Mouse (Mus musculus) inflammation-experienced regulatory T-cells, adult 6 months (primary cell): ENCODE measurements around the gene Dhx16. TPM values are rescaled to one million over a fixed set of nuclear protein-coding genes. Genes with fewer than 3 reads are reported as not detected.
"Not testable (repeated sequence)": the region's sequence is repeated elsewhere in the genome, so short reads cannot be mapped to it uniquely, and the experiment has no call there.

Source experiments
- ATAC-seq: one replicate; pipeline ENCODE4 v1.8.0; 2017
- polyA plus RNA-seq, 3 experiments: library from polyadenylated mRNA; unstranded; fragments of 100-300 nt; shearing (Covaris generic); gene quantifications; one replicate each; pipeline ENCODE4 v1.2.1; 2017

Gene Dhx16
- polyA plus RNA-seq, 3 experiments from 2014 or later: 17.4 to 36.1 (median 19.5) TPM

GRCm38 (mm10) chr17:35921710-35922109 lies 42.1 kb downstream of the Dhx16 start:
- no peak for ATAC-seq

- no peak for ATAC-seq
These were observed 42.9 kb downstream of the Dhx16 start for GRCm38 (mm10) chr17:35922566-35922965.

GRCm38 (mm10) chr17:35923281-35923680 lies 43.7 kb downstream of the Dhx16 start:
- no peak for ATAC-seq

GRCm38 (mm10) chr17:35927471-35927870 lies 47.9 kb downstream of the Dhx16 start:
- ATAC-seq: no peak

GRCm38 (mm10) chr17:35929534-35929933 lies 49.9 kb downstream of the Dhx16 start:
- no peak for ATAC-seq

- no peak for ATAC-seq
These were observed 51.0 kb downstream of the Dhx16 start for GRCm38 (mm10) chr17:35930627-35931026.

- ATAC-seq: no peak
These were observed 53.0 kb downstream of the Dhx16 start for GRCm38 (mm10) chr17:35932608-35933007.

- ATAC-seq: not testable (repeated sequence)
These were observed 56.1 kb downstream of the Dhx16 start for GRCm38 (mm10) chr17:35935763-35936162.

GRCm38 (mm10) chr17:35937700-35938348 lies 58.2 kb downstream of the Dhx16 start:
- peak; percentile 76 for ATAC-seq

GRCm38 (mm10) chr17:35939108-35939507 lies 59.5 kb downstream of the Dhx16 start:
- no peak for ATAC-seq

GRCm38 (mm10) chr17:35939941-35940340 lies 60.3 kb downstream of the Dhx16 start:
- no peak for ATAC-seq

Other genes with a start within 250 kb of the Dhx16 start
- under 1 TPM in 1 of 3 experiments, not detected in 2; 0.26 TPM for gene Mucl3, start 236.1 kb upstream of the Dhx16 start, polyA plus RNA-seq
- gene Vars2, start 212.2 kb upstream of the Dhx16 start, polyA plus RNA-seq: 10 to 100 TPM; 10.4 to 13.2 (median 12.7) TPM
- gene Gtf2h4, start 206.1 kb upstream of the Dhx16 start, polyA plus RNA-seq: 10 to 100 TPM; 16.7 to 24.7 (median 17.9) TPM
- gene Ddr1, start 175.2 kb upstream of the Dhx16 start, polyA plus RNA-seq: 1 to 10 TPM in 1 of 3 experiments, under 1 TPM in 2; 0.65 to 1.1 (median 0.73) TPM
- gene Ier3, start 58.1 kb upstream of the Dhx16 start, polyA plus RNA-seq: 10 to 100 TPM in 1 of 3 experiments, 1 to 10 TPM in 1, under 1 TPM in 1; 0.54 to 11.8 (median 1.3) TPM
- 10 to 100 TPM; 20.5 to 31.1 (median 28.1) TPM for gene Flot1, start 56.6 kb upstream of the Dhx16 start, polyA plus RNA-seq
- 100 to 1,000 TPM; 404 to 882 (median 514) TPM for gene Tubb5, start 41.5 kb upstream of the Dhx16 start, polyA plus RNA-seq
- 10 to 100 TPM in 1 of 3 experiments, 1 to 10 TPM in 2; 6.1 to 10.7 (median 7.1) TPM for gene Mdc1, start 38.3 kb upstream of the Dhx16 start, polyA plus RNA-seq
- 10 to 100 TPM; 25.4 to 64.8 (median 27.4) TPM for gene Nrm, start 18.5 kb upstream of the Dhx16 start, polyA plus RNA-seq
- 100 to 1,000 TPM; 194 to 273 (median 213) TPM for gene Ppp1r18, start 14.2 kb upstream of the Dhx16 start, polyA plus RNA-seq
- 10 to 100 TPM; 15.3 to 21.6 (median 15.4) TPM for gene 2310061I04Rik, start 17.6 kb downstream of the Dhx16 start, polyA plus RNA-seq
- 10 to 100 TPM in 2 of 3 experiments, 1 to 10 TPM in 1; 9.5 to 16.2 (median 10.5) TPM for gene Atat1, start 30.3 kb downstream of the Dhx16 start, polyA plus RNA-seq
- gene Mrps18b, start 36.6 kb downstream of the Dhx16 start, polyA plus RNA-seq: 10 to 100 TPM; 35.8 to 82.5 (median 75.5) TPM
- 10 to 100 TPM; 49.4 to 63.1 (median 51.7) TPM for gene Ppp1r10, start 36.6 kb downstream of the Dhx16 start, polyA plus RNA-seq
- 100 to 1,000 TPM; 113 to 143 (median 123) TPM for gene Abcf1, start 89.9 kb downstream of the Dhx16 start, polyA plus RNA-seq
- gene Gnl1, start 100.0 kb downstream of the Dhx16 start, polyA plus RNA-seq: 1 to 10 TPM; 7.6 to 9.2 (median 8.8) TPM
- 10 to 100 TPM; 13.8 to 22.0 (median 19.8) TPM for gene Prr3, start 100.4 kb downstream of the Dhx16 start, polyA plus RNA-seq
- gene H2-T24, start 140.7 kb downstream of the Dhx16 start, polyA plus RNA-seq: 10 to 100 TPM; 26.0 to 35.7 (median 32.8) TPM
- 1,000 to 10,000 TPM in 1 of 3 experiments, 100 to 1,000 TPM in 2; 834 to 1,491 (median 990) TPM for gene H2-T23, start 153.0 kb downstream of the Dhx16 start, polyA plus RNA-seq
- 100 to 1,000 TPM; 428 to 527 (median 477) TPM for gene H2-T22, start 162.9 kb downstream of the Dhx16 start, polyA plus RNA-seq
- gene Gm6034, start 163.1 kb downstream of the Dhx16 start, polyA plus RNA-seq: under 1 TPM in 2 of 3 experiments, not detected in 1; 0.33 to 0.87 TPM
- gene Gm11127, start 178.6 kb downstream of the Dhx16 start, polyA plus RNA-seq: under 1 TPM in 1 of 3 experiments, not detected in 2; 0.30 TPM
- gene Gm19684, start 241.9 kb downstream of the Dhx16 start, polyA plus RNA-seq: 1 to 10 TPM; 1.8 to 5.8 (median 2.4) TPM
- 1 to 10 TPM in 1 of 3 experiments, not detected in 2; 1.3 TPM for gene Gm7030, start 249.6 kb downstream of the Dhx16 start, polyA plus RNA-seq